Mouse (Mus musculus) MEL (cell line): ENCODE results near the gene Bpifa2.

Source experiments
- CTCF ChIP-seq, 3 experiments: IDR thresholded peaks in 2 of 3; conservative IDR thresholded peaks in 1 of 3; 2 replicates each; pipeline ENCODE4 v1.5.1; 2011 to 2012; ENCODE audit warnings: low read length in 3 of 3, low read depth in 2 of 3, mild to moderate bottlenecking in 2 of 3, improper control_type of control experiment in 1 of 3, inconsistent platforms in 1 of 3, mixed read lengths in 1 of 3, moderate library complexity in 1 of 3; ENCODE audit not compliant: control insufficient read depth in 1 of 3, insufficient read depth in 1 of 3, poor library complexity in 1 of 3, severe bottlenecking in 1 of 3
- POLR2A ChIP-seq, 2 experiments: IDR thresholded peaks; 2 replicates each; pipeline ENCODE4 v1.6.1; 2011 to 2012; ENCODE audit warnings: low read length in 2 of 2, mild to moderate bottlenecking in 2 of 2, control low read depth in 1 of 2, improper control_type of control experiment in 1 of 2, low read depth in 1 of 2, moderate library complexity in 1 of 2; ENCODE audit not compliant: control insufficient read depth in 1 of 2, insufficient read depth in 1 of 2, poor library complexity in 1 of 2
- POLR2AphosphoS2 ChIP-seq: IDR thresholded peaks from 2 replicates; pipeline ENCODE4 v1.6.1; 2011; ENCODE audit warnings: low read length, improper control_type of control experiment
- SIN3A ChIP-seq: IDR thresholded peaks from 2 replicates; pipeline ENCODE4 v1.6.1; 2012; ENCODE audit warnings: low read length, improper control_type of control experiment, inconsistent platforms
- UBTF ChIP-seq: IDR thresholded peaks from 2 replicates; pipeline ENCODE4 v1.6.1; 2012; ENCODE audit warnings: low read depth, mild to moderate bottlenecking, inconsistent platforms, low read length, improper control_type of control experiment, moderate library complexity, borderline replicate concordance; ENCODE audit not compliant: insufficient read depth
- USF1 ChIP-seq: IDR thresholded peaks from 2 replicates; pipeline ENCODE4 v1.6.1; 2014; ENCODE audit warnings: low read depth, mild to moderate bottlenecking, inconsistent platforms, low read length, improper control_type of control experiment, moderate library complexity
- ZC3H11A ChIP-seq: IDR thresholded peaks from 2 replicates; pipeline ENCODE4 v1.6.1; 2012; ENCODE audit warnings: low read depth, mild to moderate bottlenecking, inconsistent platforms, low read length, improper control_type of control experiment

GRCm38 (mm10) chr2:154005094-154005493 lies 3.0 kb upstream of the Bpifa2 start:
- TF ChIP-seq POLR2AphosphoS2 (no peak), SIN3A (no peak), UBTF (no peak), POLR2A (IDR thresholded peaks at IDR 0.05; ENCODE audit: control insufficient read depth in 1 of 2, insufficient read depth in 1 of 2, low read depth in 1 of 2, low read length in 2 of 2, poor library complexity in 1 of 2) (no peak), CTCF (IDR thresholded peaks at IDR 0.05 in 2 of 3, conservative IDR thresholded peaks at IDR 0.05 in 1 of 3; ENCODE audit: control insufficient read depth in 1 of 3, insufficient read depth in 1 of 3, low read depth in 2 of 3, low read length in 3 of 3, poor library complexity in 1 of 3, severe bottlenecking in 1 of 3) (no peak), USF1 (no peak), ZC3H11A (no peak)
